Mouse (Mus musculus) erythroid progenitor cell, adult 5-6 weeks (primary cell): Measurements from ENCODE around the gene Igsf21. TPM values are rescaled to one million over a fixed set of nuclear protein-coding genes. Genes with fewer than 3 reads are reported as not detected.

ENCODE experiments used
- ATAC-seq: replicated peaks from 2 replicates; pipeline ENCODE4 v1.8.0; 2016; ENCODE audit warnings: moderate number of reproducible peaks, mild to moderate bottlenecking, moderate TSS enrichment, inconsistent platforms; ENCODE audit not compliant: poor library complexity, low FRiP score, severe bottlenecking
- total RNA-seq, 2 experiments: library from RNA; stranded (forward) in 1 of 2; stranded (reverse) in 1 of 2; fragments of 150-400 nt in 1 of 2; fragments of 186-747, 209-891 nt in 1 of 2; gene quantifications; 2 replicates each; pipeline versions ENCODE4 v1.2.3 to v1.2.4; 2015 to 2017; ENCODE audit warnings: low replicate concordance in 2 of 2

Gene Igsf21
- total RNA-seq, 2 experiments from 2014 or later = not detected

DNA sequence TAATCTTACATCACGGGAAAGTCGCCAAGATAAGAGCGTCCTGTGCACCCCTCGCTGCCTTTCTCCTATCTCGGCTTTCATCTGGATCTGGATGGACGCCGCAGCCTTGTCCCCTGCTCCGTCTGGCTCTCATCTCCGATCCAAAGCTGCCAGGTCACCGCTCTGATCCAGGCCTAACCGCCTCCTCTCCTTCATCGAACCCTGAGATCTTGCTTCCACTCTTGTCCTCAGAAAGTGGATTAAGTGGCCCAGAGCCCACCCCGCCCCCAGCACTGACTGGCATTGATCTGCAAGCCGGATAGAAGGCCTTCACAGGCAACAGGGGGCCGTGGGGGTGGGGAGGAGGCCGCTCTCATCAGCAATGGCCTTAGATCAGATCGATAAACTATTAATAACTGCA is 175.5 kb downstream of the Igsf21 start:
- ATAC-seq = no peak

DNA sequence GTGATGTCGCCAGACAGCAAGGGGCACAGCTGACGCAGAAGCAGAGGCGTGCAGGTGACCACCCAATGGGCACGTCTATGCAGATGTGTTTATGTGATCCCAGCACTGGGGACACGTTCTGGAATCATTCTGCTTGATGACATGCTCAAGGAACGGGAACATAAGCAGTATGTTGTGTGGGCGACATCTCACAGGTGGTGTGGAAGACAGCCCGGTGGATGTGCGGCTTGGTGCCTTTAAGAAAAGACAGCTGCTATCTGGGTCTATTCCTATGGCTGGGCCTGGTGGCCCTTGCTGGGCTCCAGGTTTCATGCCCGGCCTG is 176.3 kb downstream of the Igsf21 start:
- ATAC-seq = no peak

DNA sequence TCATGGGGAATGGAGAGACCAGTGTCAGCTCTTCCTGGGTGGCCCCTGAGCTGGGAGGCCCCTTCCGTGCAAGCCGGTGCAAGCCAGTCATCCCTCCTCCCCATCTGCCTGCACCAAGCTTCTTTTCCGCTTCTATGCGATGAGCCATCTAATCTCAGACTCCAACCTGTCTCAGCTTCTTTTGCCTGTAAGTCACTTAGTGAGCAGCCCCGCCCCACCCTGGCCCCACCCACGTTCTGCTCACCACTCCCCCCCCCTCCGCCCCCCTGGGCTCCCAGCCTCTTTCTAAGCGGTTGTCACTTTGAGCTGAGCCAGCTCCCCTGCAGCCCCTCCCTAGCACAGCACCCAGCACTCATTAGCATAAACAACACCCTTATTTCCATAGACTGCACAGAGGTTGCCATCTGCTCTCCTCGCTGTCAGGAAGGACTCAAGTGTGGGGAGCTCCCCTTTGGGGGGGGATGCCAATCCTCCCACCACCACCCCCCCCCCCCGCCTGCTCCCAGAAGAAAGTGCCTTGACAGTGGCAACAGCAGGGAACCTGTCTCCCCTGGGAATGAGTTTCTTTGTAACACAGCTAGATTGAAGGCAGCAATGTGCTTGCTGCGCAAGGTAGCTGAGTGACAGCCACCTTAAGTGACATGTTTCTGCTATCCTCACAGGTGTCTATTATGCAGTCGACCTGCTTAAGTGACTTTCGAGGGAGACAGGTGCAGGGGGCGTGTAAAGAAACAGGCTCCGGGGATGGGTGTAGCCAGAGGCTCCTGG is 176.8 kb downstream of the Igsf21 start:
- no peak for ATAC-seq

- no peak for ATAC-seq
Measured at GRCm38 (mm10) chr4:140068468-140068867, 178.1 kb downstream of the Igsf21 start.

DNA sequence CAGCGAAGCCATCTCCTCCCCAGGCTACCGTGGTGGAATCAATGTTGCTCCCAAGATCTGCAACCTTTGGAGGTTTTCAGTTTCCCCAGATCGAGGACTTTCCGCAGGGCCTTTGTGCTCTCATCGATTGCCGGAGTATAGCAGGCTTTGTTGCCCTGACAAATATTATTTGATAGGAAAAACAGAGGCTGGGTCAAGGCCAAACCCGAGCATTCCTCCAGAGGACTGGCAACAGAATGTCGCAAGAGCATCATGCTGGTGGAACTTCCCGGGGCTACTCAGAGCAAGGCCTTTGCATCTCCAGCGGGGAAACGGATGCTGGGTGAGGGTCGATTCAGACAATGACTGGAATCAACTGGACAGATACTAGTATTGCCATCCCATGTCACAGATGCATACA is 180.6 kb downstream of the Igsf21 start:
- no peak for ATAC-seq

DNA sequence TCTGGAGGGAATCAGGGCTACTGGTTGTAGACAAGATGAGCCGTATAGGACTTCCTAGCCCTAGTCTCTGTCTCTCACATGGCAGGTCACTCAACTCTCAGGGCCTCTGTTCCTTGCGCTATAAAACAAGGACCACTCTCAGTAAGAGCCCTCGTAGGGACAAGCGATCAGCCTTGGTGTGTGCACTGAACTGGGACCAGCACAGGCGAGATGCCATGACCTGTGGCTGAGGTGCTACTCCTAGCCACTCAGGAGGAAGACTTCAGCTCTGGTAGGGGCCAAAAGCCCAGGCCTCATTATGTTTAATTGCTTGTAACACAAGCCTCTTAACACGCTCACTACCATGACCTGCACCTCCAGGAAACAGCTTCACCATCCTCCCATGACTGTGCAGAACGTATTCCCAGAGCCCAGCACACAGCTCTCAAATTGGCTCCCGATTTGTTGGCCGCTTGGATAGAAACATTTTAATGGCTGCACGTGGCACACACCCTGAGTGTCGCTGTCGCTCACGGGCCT is 183.4 kb downstream of the Igsf21 start:
- no peak for ATAC-seq

DNA sequence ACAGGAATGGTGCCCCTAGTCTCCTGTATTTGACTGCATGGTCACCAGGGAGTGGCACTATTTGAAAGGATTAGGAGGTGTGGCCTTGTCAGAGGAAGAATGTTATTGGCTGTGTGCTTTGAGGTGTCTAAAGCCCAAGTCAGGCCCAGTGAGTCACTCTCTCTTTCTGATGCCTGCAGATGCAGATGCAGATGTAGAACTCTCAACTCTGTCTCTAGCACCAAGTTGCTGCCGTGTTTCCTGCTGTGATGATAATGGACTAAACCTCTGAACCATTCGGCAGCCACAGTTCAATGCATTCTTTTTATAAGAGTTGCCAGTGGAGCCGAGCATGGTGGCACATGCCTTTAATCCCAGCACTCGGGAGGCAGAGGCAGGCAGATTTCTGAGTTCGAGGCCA is 186.3 kb downstream of the Igsf21 start:
- no peak for ATAC-seq

DNA sequence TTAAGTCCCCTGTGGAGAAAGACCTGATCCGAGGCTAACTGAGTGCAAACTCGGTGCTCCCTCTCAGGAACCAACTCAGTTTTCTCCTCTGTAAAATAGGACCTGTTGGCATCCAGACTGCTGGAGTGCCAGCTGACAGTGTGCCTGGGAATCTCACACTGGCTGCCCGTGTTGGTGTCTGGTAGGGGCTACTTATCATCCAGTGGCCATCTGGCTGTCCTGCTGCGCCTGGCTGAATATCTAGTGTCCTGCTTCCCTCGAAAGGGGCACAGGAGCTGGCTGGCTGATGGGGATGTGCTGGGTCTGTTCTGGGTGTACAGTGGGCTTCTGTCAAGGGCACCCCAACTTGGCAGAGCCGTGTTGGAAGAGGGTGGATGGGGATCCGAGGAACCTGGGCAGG is 193.5 kb downstream of the Igsf21 start:
- no peak for ATAC-seq

GRCm38 (mm10) chr4:140052575-140052974 is 194.0 kb downstream of the Igsf21 start:
- no peak for ATAC-seq

DNA sequence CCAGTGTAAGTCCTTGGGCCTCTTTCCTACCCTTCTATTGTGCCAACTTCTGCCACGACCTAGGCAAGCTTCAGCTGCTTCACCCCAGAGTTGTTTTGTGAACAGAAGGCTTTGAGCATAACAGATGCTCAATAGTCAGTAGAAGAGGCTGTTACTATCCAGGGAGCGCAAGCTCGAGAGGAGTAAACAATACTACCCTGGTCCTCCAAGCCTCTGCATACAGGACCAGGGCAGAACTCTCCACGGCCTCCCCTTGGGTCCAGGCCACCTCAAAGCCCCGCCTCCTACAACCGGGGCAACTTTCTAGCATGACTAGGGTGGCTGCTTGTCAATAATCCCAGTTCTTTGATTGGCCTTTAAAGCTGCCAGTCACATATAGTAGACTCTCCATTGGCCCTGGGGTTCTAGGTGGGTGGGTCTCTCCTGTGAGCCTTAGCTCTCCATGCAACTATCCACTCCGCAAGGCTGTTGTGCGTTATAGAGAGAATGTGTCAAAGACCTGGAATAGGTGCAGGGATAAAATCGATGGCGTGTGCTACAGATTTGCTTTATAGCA is 198.7 kb downstream of the Igsf21 start:
- no peak for ATAC-seq

GRCm38 (mm10) chr4:140043953-140044352 is 202.6 kb downstream of the Igsf21 start:
- no peak for ATAC-seq

GRCm38 (mm10) chr4:140038586-140039411 is 207.8 kb downstream of the Igsf21 start:
- ATAC-seq = no peak

- ATAC-seq = no peak
Measured at GRCm38 (mm10) chr4:140037784-140038387, 208.7 kb downstream of the Igsf21 start.

DNA sequence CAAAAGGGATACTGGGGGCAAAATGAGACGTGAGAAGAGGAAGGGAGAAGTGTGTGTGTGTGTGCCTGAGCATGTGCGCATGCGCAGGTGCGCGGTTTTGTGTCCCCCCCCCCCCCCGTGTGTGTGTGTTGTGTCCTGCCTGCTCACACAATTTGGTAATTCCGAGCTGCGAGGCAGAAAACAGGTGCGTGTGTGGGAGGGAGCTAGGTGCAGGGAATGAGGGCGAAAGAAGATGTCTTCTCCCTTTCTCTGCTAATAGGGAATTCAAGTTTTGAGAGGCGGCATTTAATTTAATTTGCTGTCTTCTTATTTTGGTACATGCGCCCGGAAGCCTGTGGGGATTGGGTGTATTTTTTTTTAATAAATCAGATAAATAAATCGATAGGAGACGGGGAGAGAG is 211.4 kb downstream of the Igsf21 start:
- ATAC-seq = no peak

- ATAC-seq = no peak
Measured at GRCm38 (mm10) chr4:140033394-140033793, 213.2 kb downstream of the Igsf21 start.

- no peak for ATAC-seq
Measured at GRCm38 (mm10) chr4:140030415-140030814, 216.2 kb downstream of the Igsf21 start.

DNA sequence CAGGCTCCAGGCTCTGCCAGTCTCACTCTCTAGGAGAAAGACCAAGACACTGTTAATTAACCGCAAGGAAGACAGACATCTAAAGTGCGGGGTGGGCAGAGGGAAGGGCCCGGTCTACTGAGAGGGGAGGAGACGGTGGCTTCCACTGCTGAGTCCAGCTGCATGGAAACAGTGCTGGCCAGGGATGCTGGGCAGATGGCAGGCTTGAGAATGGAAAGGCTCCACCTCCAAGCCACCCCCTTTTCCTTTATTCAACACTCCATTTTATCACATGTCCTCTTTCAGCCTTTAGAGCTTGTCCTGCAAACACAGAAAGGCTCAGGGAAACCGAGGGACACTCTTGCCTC is 216.6 kb downstream of the Igsf21 start:
- no peak for ATAC-seq

GRCm38 (mm10) chr4:140029324-140030039 is 217.1 kb downstream of the Igsf21 start:
- no peak for ATAC-seq

- ATAC-seq = no peak
Measured at GRCm38 (mm10) chr4:140023833-140024232, 222.8 kb downstream of the Igsf21 start.

DNA sequence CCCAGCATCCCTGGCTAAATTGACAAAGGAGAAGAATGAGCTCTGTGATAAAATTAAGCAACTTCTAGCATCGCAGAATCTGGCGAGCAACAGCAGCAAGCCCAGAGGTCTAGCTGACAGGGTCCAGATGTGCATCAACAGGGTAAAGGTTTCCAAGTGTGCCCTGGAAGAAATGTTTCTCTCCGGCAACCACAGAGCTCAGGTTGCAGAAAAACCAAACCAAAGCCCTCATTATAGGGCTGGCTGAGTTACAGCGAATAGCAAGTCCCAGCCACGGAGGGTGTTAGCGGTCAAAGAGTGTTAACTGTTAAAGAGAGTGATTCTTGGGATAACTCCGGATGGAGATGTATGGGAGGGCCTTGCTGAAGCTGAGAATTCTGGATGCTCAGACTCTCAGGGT is 230.7 kb downstream of the Igsf21 start:
- no peak for ATAC-seq
